Mouse (Mus musculus) lung, adult 18-20 months (tissue): ENCODE data around the gene Nfatc4.

Experiments
- DNase-seq, 2 experiments: peaks; one replicate each; pipeline ENCODE4 v3.0.0; 2022; ENCODE audit warnings: mixed read lengths in 2 of 2

The Nfatc4 gene

DNA sequence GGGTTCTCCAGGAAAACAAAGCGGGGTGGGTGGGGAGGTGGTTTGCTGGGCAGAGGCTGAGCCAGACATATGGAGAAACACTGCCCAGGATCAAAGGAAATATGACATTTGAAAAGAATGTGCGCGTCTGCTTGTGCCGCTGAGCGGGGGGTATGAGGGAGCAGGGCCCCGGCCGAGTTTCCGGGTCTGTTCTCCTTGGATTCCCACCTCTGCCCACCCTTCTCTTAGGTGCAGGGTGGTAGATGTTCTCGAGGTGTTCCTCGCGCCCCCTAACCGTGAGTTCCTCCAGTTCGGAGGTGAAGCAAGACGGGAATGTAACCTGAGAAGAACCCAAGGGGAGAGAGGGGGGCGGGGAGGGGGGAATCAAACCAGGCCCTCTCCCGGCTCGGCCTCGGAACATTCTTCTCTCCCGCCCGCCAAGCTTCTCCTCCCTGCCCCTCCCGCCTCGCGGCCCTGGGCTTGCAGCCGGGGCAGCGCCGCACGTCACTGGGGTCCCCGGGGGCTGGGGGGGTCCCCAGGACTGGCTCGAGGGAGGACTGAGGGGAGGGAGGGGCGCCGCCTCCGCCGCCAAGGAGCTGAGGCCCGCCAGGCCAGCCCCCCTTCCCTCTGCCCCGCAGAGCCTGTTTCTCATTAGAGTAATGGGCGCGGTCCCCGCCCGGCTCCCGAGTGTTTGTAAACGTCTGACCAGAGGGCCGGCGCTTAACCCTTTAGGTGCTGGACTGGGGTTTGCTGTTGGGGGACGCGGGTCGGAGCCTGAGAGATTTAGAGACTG, at the start of gene Nfatc4:
Gene Nfatc4, plus strand, starts transcription at position 154 of the 772 bp plus-strand sequence.
- DNase-seq, result peak; percentile 86 to 90

DNA sequence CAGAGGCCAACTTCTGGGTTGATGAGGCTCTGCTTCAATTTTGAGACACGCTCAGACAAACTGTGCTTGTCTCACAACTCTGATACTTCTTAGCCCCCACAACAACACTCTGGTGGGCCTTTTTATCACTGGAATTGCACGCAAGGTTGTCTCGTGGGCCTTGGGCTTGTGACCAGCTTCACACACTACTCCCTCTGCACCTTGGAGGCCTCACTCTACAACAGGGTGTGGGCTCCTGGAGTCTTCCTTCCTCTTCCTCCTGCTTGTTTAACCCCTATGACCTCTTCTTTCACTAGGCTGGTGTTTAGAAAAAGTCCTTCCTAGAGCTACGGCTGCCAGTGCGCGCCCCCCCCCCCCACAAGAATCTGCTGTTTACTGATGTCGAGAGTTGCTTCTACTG, 46.2 kb upstream of the Nfatc4 start:
- no peak for DNase-seq

GRCm38 (mm10) chr14:55777176-55777575, 45.8 kb upstream of the Nfatc4 start:
- DNase-seq, result no peak

DNA sequence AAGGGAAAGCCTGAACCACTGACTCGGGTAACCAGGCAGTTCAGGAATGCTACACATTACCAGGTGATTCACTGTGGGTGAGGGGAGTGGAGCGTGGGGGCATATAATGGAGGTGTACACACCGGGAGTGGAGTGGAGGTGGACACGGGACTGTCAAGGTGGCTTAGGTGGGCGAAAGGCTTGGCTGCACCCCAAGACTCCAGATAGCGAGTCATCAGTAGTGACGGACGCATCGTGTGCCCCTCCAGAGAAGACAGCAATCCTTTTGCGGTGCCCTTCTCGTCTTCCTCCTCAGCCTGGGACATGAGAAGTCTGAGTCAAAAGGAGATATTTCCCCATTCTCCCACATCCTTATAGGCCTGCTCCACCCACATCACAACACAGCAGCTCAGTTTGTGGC, 45.1 kb upstream of the Nfatc4 start:
- no peak for DNase-seq

GRCm38 (mm10) chr14:55778686-55779085, 44.3 kb upstream of the Nfatc4 start:
- no peak for DNase-seq

- peak in 1 of 2 experiments; percentile 3 for DNase-seq
These were observed 43.3 kb upstream of the Nfatc4 start for GRCm38 (mm10) chr14:55779656-55780055.

DNA sequence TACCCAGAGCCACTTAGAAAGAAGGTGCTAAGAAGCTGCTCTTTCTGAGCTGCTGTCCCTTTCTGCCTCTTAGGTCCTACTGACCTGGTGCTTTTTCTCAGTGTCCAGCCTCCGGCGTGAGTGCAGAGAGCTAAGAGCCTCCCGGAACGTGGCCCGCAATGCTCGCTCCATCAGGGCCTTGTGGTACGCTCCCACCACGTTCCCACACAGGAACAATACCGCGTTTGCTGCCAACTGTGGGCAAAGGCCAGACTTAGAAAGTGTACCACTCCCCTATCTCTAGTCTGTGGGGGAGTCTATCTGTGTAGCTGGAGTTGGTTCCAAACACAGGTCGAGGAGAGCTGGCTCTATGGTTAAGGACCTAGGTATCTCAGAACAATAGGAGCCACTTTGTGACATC, 42.2 kb upstream of the Nfatc4 start:
- peak in 1 of 2 experiments; percentile 3 for DNase-seq

GRCm38 (mm10) chr14:55781310-55781709, 41.6 kb upstream of the Nfatc4 start:
- DNase-seq, result peak; percentile 68 to 80

DNA sequence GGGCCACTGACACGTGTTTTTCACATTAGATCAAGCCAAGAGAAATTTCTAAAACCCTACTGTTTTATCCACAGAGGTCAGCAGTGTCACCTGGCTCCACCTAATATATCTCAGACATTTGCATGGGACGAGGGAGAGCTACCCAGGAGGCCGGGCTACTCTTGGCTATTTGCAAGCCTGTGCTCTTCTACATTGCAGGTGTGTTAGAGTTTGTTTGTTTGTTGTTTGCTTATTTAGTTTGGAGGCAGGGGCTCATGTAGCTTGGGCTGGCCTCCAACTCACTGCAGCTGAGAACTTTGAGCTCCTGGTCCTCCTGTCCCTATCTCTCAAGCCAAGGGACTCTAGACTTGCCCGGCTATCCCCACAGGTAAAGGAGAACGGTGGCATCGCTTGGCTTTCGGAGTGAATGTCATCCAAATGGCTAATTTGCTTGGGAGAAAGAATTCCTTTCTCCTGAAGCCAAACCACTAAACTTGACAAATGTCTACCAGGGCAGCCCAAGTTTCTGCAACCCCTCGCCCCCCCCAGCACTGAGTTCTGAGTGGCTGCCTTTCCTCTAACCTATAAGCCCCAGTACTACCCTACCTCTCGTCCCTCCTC, 40.5 kb upstream of the Nfatc4 start:
- peak in 1 of 2 experiments; percentile 3 for DNase-seq

GRCm38 (mm10) chr14:55783171-55783957, 39.6 kb upstream of the Nfatc4 start:
- peak in 1 of 2 experiments; percentile 22 for DNase-seq

DNA sequence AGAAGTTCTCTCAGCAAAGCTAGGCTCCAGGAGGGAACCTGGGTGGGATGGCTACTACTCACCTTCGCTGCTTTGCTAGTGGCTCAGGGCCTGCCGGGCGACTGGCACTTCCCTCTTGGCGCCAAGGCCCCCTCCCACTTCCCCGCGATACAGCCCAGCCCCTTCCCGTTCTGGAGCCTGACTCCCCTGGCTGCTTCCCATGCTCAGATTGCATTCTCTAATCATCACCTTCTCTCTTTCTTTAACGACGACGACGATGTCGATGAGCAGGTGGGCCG, 39.0 kb upstream of the Nfatc4 start, which contains the start of gene Adcy4:
Gene Adcy4, minus strand, starts transcription at position 138 of the 278 bp plus-strand sequence.
- peak in 1 of 2 experiments; percentile 62 for DNase-seq

DNA sequence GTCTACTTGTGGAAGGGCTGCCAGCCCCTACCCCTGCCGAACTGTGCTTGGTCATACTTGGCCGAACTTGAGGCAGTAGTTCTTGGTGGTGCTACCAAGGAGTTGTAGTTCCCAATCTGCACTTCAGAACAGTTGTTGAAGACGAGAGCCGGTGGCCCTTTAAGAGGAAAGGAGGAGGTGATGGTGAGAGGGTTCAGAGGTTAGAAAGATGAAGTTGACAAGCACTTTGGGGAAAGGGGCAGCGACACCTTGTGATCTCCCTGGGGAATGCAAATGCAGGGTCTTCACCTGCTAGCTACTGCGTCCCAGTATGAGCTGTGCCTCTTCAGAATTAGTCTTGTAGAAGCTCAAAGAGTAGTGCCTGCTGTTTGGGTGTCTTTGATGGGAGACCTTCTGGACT, 37.7 kb upstream of the Nfatc4 start:
- peak in 1 of 2 experiments; percentile 23 for DNase-seq

- DNase-seq, result peak in 1 of 2 experiments; percentile 3
These were observed 35.2 kb upstream of the Nfatc4 start for GRCm38 (mm10) chr14:55787731-55788130.

- peak; percentile 72 to 75 for DNase-seq
These were observed 34.5 kb upstream of the Nfatc4 start, which contains the start of gene Ripk3 for GRCm38 (mm10) chr14:55788256-55789050. Gene Ripk3, minus strand, starts transcription at chr14:55788865.

GRCm38 (mm10) chr14:55793461-55793860, 29.5 kb upstream of the Nfatc4 start:
- no peak for DNase-seq

DNA sequence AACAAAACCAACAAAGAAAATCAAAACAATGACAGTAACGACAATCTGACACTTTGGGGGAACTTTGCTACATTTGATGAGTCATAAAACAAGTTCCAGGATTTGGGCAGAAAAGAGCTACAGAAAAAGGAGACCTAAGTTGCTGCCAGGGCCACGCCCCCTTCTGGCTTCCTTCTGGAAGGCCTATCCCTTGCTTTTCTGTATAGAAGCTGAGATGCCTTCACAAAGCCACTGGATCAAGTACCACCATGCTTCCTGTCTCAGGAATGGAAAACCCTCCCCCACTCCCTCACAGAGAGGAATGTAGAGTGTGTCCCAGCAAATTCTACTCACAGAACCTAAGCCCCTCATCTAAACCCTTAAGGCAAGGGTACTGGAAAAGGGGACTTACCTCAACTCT, 29.0 kb upstream of the Nfatc4 start:
- DNase-seq, result no peak

DNA sequence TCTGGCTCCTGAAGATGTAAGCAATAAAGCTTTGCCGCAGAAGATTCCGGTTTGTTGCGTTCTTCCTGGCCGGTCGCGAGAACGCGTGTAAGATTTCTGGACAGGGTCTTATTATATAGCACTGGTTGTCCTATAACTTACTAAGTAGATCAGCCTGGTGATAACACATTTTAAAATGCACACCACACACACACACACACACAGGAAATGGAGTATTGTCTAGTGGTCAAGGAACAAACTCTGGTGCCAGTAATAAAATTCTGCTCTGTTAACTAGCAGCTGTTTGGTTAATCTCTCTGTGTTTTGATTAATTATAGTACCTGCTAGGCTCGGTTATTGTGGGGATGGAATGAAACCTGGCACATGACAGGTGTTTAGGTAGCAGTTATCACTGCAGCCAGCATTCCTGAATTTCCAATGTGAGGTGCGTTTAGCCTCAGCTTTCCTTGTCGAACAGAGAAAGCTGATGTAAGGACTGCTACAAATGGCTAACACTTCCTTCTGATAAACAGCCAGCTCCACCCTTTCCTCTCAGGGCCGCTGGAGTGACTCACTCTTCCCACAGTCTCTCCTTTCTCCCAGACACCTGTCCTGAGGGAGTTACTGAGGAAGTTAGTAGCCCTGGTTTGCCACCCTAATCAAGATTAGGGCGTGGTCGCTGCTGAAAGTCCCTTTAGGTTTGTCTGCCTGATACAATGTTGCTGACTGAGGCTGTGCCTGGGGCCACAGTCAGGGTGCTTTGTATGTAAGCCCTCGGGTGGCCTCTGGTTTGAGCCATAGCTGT, 27.4 kb upstream of the Nfatc4 start:
- DNase-seq, result peak; percentile 48 to 59

- peak; percentile 80 to 89 for DNase-seq
These were observed 8.1 kb upstream of the Nfatc4 start for GRCm38 (mm10) chr14:55814885-55815284.

- peak; percentile 79 to 85 for DNase-seq
These were observed 7.6 kb upstream of the Nfatc4 start for GRCm38 (mm10) chr14:55815310-55815751.

- peak in 1 of 2 experiments; percentile 2 for DNase-seq
These were observed 3.0 kb upstream of the Nfatc4 start for GRCm38 (mm10) chr14:55819845-55820405.

DNA sequence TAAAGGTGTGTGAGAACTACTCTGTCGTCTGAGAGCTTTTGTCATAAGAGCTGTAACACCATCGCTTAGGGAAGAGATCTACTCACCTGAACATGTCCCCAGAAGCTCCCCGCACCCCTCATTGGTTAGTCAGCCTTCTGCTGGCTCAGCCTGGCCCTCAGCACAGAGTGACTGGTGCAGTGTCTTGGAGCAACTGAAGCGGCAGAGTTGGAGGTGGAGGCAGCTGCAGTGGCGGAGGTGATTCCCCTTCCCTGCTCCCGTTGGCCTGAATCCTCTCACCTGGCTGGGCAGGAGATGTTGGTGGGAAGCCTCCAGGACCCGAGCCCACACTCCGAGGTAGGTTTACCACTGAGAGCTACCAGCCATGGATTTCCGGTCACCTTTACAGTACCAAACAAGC, 2.4 kb upstream of the Nfatc4 start:
- DNase-seq, result no peak
